Mouse (Mus musculus) gastrocnemius, adult 18-20 months (tissue): Measurements from ENCODE around the gene Ppp5c. TPM values are rescaled to one million over a fixed set of nuclear protein-coding genes. Genes with fewer than 3 reads are reported as not detected.

Experiments
- DNase-seq: peaks from one replicate; pipeline ENCODE4 v3.0.0; 2021; ENCODE audit warnings: low spot score
- total RNA-seq, 2 experiments: library from RNA; stranded (reverse); gene quantifications; 2 replicates each; pipeline ENCODE4 v1.2.3; 2021

Ppp5c gene
- total RNA-seq, 2 experiments from 2014 or later: 62.4 to 63.0 TPM

- DNase-seq: no peak
These were observed 27.7 kb upstream of the Ppp5c start for GRCm38 (mm10) chr7:17055287-17055946.

DNA sequence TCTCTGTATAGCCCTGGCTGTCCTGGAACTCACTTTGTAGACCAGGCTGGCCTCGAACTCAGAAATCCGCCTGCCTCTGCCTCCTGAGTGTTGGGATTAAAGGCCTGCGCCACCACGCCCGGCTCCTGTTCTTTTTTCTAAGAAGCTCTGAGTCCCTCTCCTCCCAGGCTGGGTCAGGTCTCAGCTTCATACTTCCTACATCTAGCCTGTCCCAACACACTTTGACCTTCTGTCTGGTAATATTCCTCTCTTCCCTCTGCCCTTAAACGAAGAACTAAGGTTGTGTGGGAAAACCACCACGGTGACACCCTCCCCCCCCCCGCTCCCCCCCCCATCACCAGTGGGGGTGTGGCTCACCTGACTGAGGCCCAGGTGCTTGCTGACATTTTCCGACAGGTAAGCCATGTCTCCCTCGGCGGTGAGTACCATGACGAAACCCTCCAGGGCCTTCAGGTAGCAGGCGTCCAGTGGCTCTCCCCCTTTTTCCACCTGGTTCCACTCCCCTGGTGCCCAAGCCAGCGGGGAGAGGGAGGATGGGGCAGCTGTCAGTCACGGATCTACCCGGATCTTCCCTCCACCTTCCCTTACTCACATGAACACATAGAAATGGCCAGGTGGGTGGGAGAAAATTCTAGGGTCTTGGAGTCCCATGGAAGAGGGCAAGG is 26.7 kb upstream of the Ppp5c start:
- DNase-seq: no peak

DNA sequence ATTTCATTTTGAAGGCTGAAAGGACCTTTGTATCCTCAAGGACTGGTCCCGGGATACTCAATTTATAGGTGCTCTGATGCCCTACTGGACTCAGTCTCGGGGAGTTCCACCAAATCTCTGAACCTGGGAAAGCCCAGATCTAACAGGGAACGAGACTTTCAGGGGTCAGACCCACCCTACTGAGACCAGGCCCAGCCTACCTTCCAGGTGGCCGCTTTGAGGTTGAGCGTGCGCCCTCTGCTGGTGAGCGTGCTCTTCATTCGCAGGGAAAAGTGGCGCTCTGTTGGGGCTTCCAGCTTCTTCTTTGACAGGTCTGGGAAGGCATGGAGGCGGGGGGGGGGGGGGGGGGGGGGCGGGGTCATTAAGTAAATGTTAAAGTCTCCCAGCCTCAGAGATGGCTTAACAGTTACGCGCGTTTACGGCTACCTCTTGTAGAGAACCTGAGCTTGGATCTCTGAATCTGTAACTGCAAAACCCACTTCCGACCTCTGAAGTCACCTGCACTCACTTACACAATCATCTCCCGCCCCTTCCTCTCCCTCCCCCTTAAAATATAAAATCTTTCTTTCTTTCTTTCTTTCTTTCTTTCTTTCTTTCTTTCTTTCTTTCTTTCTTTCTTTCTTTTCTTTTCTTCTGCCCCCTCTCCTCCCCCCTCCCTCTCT is 23.3 kb upstream of the Ppp5c start:
- peak; percentile 52 for DNase-seq

DNA sequence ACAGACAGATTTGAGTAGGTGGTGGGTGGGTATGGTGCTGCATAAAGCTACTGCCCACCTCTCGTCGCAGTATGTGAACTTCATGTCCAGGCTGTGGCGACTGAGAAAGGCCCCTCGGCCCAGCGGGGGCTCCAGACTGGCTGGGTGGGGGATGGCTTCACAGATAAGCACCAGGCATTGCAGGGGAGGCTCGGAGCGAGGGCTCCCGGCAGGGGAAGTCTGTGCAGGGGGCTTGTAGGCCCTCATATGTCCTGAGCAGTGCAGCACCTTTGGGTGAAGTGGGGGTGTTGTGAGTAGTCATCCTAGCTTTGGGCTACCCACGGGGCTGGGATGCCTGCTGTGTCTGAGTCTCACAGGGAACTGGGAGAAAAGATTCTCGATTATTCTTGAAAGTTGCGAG is 22.8 kb upstream of the Ppp5c start:
- DNase-seq: no peak

GRCm38 (mm10) chr7:17048431-17049190 is 20.9 kb upstream of the Ppp5c start:
- DNase-seq: no peak

GRCm38 (mm10) chr7:17047041-17047682 is 19.4 kb upstream of the Ppp5c start:
- DNase-seq: no peak

DNA sequence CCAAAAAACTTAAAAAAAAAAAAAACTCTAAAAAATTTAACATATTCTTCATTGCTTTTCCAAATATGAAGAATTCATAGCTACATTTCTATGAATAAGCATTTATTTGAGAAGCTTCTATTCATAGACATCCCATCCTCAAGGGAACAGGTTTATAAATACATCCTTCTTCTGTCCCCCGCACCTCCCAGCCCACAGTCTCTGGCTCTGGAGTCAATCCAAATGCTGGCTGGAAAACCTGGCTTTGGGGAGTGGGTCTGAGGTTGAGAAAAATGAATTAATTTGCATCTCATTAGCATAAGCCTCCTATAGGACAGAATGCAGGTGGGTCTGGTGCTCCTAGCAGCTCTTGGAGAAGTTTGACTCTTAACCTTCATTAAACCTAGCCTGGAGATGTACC is 18.0 kb upstream of the Ppp5c start:
- DNase-seq: no peak

DNA sequence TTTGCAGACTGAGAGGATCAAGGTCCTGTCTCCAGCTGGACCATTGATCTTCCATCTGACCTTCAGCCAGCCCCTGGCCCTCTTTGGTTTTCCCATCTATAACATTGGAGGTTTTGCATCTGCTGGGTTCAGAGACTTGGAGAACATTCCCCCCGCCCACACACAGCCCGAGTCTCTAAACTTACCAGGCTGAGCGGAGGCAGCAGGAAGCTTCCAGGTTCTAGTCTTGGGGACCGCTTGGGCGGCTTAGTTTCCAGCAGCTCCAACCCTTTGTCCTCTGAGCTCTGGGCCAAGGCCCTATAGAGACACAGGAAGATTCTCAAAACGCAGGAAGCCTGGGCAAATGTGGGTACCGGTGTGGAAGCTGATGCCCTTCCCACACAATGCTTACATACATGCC is 11.6 kb upstream of the Ppp5c start:
- DNase-seq: no peak

DNA sequence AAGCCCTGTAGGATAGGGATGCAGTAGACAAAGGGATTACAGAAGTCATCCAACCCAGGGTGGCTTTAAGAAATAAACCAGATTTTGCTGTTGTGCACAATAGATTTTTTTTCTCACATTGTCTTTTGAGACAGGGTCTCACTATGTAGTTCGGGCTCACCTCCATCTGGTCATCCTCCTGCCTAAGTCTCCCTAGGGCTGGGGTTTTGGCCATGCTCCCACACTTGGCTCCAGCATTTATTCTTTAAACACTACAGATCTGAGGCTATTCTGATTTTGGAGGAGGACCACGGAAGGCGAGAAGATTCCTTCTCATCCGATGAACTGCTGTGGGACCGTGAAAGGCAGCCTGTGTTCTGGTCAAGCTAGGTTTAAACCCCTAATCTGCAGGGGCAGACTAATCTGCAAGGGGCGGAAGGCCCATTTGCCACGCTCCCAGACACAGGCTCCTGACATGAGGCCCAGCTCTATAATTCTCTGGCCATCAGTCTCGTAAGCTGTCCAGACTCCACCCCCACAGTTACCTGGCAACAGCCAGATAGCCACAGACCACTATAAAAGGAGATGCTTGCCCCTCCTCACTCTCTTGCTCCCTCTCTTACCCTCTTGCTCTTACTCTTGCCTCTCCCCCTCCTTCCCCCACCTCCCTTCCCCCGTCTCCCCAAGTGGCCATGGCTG is 10.4 kb upstream of the Ppp5c start:
- DNase-seq: no peak

DNA sequence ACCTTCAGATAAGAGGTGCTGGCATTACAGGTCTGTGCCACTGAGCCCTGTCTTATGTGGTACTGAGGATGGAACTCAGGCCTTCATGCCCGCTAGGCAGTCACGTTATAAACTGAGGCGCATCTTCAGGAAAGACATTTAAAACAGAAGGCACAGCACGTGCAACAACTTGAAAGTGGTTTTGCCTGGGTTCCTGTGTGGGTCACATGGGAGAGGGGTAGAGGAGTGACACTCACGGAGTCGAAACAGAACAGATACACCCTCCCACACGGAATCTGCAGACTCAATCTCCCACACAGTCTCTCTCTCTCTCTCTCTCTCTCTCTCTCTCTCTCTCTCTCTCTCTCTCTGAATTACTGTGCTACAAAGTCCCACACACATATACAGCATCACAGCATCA is 2.5 kb upstream of the Ppp5c start:
- DNase-seq: no peak

- no peak for DNase-seq
These were observed 1.2 kb upstream of the Ppp5c start for GRCm38 (mm10) chr7:17028923-17029322.

GRCm38 (mm10) chr7:17026710-17027587 is 775 bp downstream of the Ppp5c start:
- peak; percentile 64 for DNase-seq

DNA sequence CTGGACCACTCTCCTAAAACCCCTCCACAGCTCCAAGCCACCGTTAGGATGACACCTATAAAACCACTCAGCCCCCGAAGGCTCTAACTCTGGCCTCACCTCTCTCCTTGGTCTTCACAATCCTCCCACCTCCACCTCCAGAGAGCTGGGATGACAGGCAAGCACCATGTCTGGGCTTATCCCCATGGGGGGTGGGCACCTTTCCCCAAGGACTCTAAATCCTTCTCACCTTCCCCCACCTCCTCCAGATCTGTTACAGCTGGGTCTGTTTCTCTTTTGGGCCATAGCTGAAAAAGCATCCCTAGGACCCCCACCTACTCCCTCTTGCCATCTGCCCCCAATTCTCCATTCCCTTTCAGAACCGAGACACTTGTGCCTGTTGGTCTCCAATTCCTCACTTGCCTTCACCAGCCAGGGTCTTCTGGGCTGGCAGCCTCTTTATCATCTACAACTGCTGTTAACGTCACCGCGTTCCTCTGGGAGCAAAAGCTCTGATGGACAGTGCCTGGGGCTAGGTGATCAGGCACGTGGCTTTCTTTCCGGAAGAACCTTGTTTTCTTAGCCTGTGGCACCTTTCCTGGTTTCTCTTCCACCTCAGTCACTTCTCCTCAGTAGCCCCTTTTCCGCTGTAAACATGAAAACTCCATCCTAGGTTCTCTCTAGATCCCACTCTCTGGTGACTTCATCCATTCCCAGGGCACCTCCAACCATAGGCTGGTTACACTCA is 1.7 kb downstream of the Ppp5c start:
- no peak for DNase-seq

- no peak for DNase-seq
These were observed 2.2 kb downstream of the Ppp5c start for GRCm38 (mm10) chr7:17025505-17025894.

DNA sequence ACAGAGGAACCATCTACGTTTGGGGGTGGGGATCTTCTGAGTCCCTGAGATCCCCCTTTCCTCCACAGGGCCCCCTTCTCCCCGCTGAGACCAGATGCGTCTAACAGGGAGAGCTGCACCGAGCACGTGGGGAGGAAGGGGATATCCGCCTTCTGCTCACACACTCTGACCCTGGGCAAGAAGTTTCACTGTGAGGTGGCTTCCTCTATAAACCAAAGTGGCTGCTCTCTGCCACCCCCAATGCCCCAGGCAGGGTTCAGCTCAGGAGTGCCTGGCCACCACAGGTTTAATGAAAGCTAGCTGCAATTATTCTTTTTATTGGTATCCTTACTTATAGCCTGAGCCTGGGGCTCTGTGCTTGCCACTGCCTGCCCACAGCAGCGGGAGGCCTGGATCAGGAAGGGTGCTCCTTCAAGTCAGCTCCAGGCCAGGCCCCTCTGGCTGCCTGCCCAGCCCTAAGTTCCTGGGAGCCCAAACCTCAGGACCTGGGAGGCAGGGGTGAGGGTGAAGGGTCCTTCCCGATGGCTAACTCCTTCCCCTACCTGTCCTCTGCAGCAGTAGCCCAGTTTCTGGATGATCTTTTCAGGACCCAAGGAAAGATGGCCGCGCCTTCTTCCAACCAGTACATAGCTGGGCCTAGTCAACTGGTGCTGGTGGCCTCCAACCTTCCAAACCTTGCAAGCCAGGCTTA is 2.8 kb downstream of the Ppp5c start:
- no peak for DNase-seq

DNA sequence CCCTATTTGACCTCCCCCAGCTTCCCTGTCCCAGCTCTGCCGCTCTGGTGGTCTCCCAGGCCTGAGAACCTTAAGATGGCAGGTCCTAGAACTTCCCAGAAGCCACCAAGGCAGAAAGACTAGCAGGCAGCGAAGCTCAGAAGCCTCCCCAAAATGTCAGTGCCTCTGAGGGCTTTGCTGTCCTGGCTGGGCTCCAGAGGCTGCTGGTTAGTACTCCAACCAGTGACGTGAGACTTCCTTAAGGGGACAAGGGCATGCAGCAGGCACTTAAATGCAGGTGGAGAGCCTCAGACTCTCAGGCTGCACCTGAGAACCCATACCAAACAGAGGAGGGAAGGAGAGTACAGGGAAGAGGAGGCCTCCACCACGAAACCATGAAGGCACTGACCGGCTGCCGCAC is 3.6 kb downstream of the Ppp5c start:
- no peak for DNase-seq

GRCm38 (mm10) chr7:17023701-17024100 is 4.0 kb downstream of the Ppp5c start:
- no peak for DNase-seq

- DNase-seq: no peak
These were observed 5.5 kb downstream of the Ppp5c start for GRCm38 (mm10) chr7:17022176-17022575.
